ENCODE assay signal across 10 mouse cellular contexts in the genomic region with DNA sequence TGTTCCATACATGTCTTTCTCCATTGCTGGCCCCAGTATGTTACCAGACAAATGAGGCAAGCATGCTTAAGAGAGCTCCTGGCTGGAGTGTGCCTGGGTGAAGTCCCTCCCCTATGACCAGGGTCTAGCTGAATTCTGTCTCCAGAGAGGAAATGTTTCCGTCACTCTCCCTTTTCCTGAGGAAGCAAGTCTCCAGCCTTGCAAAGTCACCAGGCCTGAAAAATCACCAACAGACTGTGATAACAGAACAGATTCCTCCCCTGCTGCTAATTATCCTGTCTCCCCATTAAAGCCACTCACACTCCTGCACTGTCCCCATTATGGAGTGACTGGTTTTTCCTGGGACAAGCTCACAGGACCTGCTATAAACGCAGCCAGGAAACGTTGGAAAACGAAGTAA.
DNase-seq lines count a peak whose midpoint lies in the region; ATAC-seq lines count a peak whose summit lies in the region.
"Had no signal": no experiment of that assay in that cellular context is flagged by ENCODE, and none has a peak within 500 bp of the region (broad histone marks: within the 10 kb centered on the region; RNA-seq: fewer than 3 reads in every experiment).

No protein-coding gene starts in this region.

- H3K27me3 ChIP-seq in liver, embryonic 11.5 days (replicated peaks; ENCODE audit: control insufficient read depth, insufficient read depth, low read length) = no peaks in the 10 kb centered on the region
- H3K27me3 ChIP-seq: forebrain, embryonic 15.5 days; hindbrain, embryonic 12.5 days; limb, embryonic 13.5 days had no signal

- no peak overlapping the region for H3K4me3 ChIP-seq in liver, embryonic 11.5 days (ENCODE audit: low read depth, low read length)
- H3K4me3 ChIP-seq: forebrain, embryonic 15.5 days; hindbrain, embryonic 12.5 days; limb, embryonic 13.5 days had no signal

- intact Hi-C loops in heart, postnatal 25 days (cut with DNase I) = loop anchor here (10.0 kb wide), 3 partner anchors 245 to 425 kb away; partner anchors contain the start of gene Jag1

- no peaks in the 10 kb centered on the region for H3K9me3 ChIP-seq in liver, embryonic 11.5 days (ENCODE audit: control insufficient read depth, low read length)
- H3K9me3 ChIP-seq: forebrain, embryonic 15.5 days; hindbrain, embryonic 12.5 days; limb, embryonic 13.5 days had no signal

- H3K9ac ChIP-seq in liver, embryonic 11.5 days (ENCODE audit: low read depth, low read length) = no peak overlapping the region
- H3K9ac ChIP-seq: forebrain, embryonic 15.5 days; hindbrain, embryonic 12.5 days; limb, embryonic 13.5 days had no signal

- no peak overlapping the region for H3K4me2 ChIP-seq in liver, embryonic 11.5 days
- H3K4me2 ChIP-seq: forebrain, embryonic 15.5 days; hindbrain, embryonic 12.5 days; limb, embryonic 13.5 days had no signal

- WGBS in liver, embryonic 11.5 days = 41% methylated on average over 4 of the region's 4 CpGs

- peak; percentile 62 for ATAC-seq in liver, embryonic 11.5 days (replicated peaks; ENCODE audit: low FRiP score)
- ATAC-seq: forebrain, embryonic 15.5 days had no signal

- peak; percentile 1 to 24 for DNase-seq in adrenal gland, postnatal 36 days
- DNase-seq in heart, adult 18-20 months = peak; percentile 45 to 70
- DNase-seq in heart, postnatal 25 days (ENCODE audit: low spot score) = peak; percentile 13
- DNase-seq in liver, embryonic 11.5 days (ENCODE audit: low spot score) = no peak
- no peak for DNase-seq in cerebellum, postnatal 25 days
- DNase-seq in natural killer cell, adult 2 months (ENCODE audit: low spot score in 2 of 2) = no peak
- no peak for DNase-seq in cerebellum, adult 8-10 months

- no peak overlapping the region for H3K27ac ChIP-seq in liver, embryonic 11.5 days (ENCODE audit: low read depth, low read length)
- H3K27ac ChIP-seq: forebrain, embryonic 15.5 days; hindbrain, embryonic 12.5 days; limb, embryonic 13.5 days had no signal

- H3K4me1 ChIP-seq in liver, embryonic 11.5 days (replicated peaks; ENCODE audit: control insufficient read depth, insufficient read depth, low read length) = no peaks in the 10 kb centered on the region
- H3K4me1 ChIP-seq: forebrain, embryonic 15.5 days; hindbrain, embryonic 12.5 days; limb, embryonic 13.5 days had no signal

- H3K36me3 ChIP-seq in liver, embryonic 11.5 days (ENCODE audit: control insufficient read depth, insufficient read depth, low read length) = no peaks in the 10 kb centered on the region
- H3K36me3 ChIP-seq: forebrain, embryonic 15.5 days; hindbrain, embryonic 12.5 days; limb, embryonic 13.5 days had no signal

Comparison
In these comparisons a context has a peak if more than half of its experiments do, and no peak if none do; other contexts are left out.
1. DNase-seq: peak in adrenal gland, postnatal 36 days (2 of 2), heart, adult 18-20 months (2 of 2) and heart, postnatal 25 days (single experiment); none in liver, embryonic 11.5 days (single experiment), cerebellum, postnatal 25 days (0 of 2), natural killer cell, adult 2 months (0 of 2) and cerebellum, adult 8-10 months (single experiment).